27 mouse cellular contexts compared by ENCODE assay signal in the genomic region with DNA sequence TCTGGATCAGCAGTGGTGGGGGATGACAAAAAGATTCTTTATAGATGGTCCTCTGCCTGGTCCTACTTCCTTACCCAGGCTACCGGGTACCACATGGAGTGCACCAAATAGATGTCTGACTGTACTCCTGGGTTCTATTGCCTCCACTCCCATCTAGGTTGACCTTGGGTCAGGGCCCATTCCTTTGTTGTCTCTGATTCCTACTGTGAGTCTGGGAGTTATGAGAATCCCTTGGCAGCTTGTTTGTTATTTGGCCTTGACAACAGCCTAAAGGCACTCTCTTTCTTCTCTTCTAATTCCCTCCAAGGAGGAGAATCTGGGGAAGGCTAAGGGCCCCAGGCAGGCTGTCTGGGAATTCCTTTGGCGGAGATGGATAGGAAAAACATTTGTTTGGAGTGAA.
DNase-seq lines count a peak whose midpoint lies in the region; ATAC-seq lines count a peak whose summit lies in the region.
"Had no signal": no experiment of that assay in that cellular context is flagged by ENCODE, and none has a peak within 500 bp of the region (broad histone marks: within the 10 kb centered on the region; RNA-seq: fewer than 3 reads in every experiment).

No protein-coding gene starts in this region.

- DNase-seq in embryo, embryonic 10.5 days (ENCODE audit: low spot score) = peak; percentile 28
- DNase-seq in embryo, embryonic 9.5 days (ENCODE audit: extremely low spot score) = no peak
- peak; percentile 12 for DNase-seq in ovary, postnatal 36 days (ENCODE audit: low spot score)
- DNase-seq in ovary, postnatal 10 days (ENCODE audit: low spot score) = no peak
- peak; percentile 62 for DNase-seq in adrenal gland, adult 8-10 months
- DNase-seq in kidney, postnatal 14 days = no peak
- DNase-seq: cerebellum, adult 2 months; cerebellum, postnatal 14 days; forebrain, postnatal 0 days; heart, adult 2 months; heart, postnatal 10 days; kidney, adult 11 months; kidney, postnatal 36 days; right cerebral cortex, postnatal 4 days; thymus, postnatal 14 days had no signal

- no peak overlapping the region for H3K27ac ChIP-seq in heart, embryonic 12.5 days (ENCODE audit: poor library complexity, severe bottlenecking)
- H3K27ac ChIP-seq: embryonic facial prominence, embryonic 13.5 days; heart, adult 2 months; heart, embryonic 13.5 days; hindbrain, embryonic 15.5 days; kidney, embryonic 15.5 days; layer of hippocampus, adult 2 months; left cerebral cortex, adult 2 months; limb, embryonic 12.5 days; lung, embryonic 15.5 days had no signal

- no peak overlapping the region for H3K9ac ChIP-seq in heart, embryonic 12.5 days
- H3K9ac ChIP-seq: embryonic facial prominence, embryonic 13.5 days; forebrain, postnatal 0 days; heart, embryonic 13.5 days; hindbrain, embryonic 15.5 days; kidney, embryonic 15.5 days; limb, embryonic 12.5 days; lung, embryonic 15.5 days had no signal

- no peaks in the 10 kb centered on the region for H3K9me3 ChIP-seq in heart, embryonic 12.5 days (replicated peaks)
- H3K9me3 ChIP-seq: embryonic facial prominence, embryonic 13.5 days; heart, embryonic 13.5 days; hindbrain, embryonic 15.5 days; kidney, embryonic 15.5 days; limb, embryonic 12.5 days; lung, embryonic 15.5 days had no signal

- no peak overlapping the region for H3K4me3 ChIP-seq in heart, embryonic 12.5 days
- H3K4me3 ChIP-seq: embryonic facial prominence, embryonic 13.5 days; heart, adult 2 months; heart, embryonic 13.5 days; hindbrain, embryonic 15.5 days; kidney, embryonic 15.5 days; layer of hippocampus, adult 2 months; left cerebral cortex, adult 2 months; limb, embryonic 12.5 days; lung, embryonic 15.5 days; myocyte had no signal

- H3K4me1 ChIP-seq in heart, embryonic 12.5 days (replicated peaks) = peaks cover 10% of the 10 kb centered on the region
- H3K4me1 ChIP-seq: embryonic facial prominence, embryonic 13.5 days; limb, embryonic 12.5 days; lung, embryonic 15.5 days had no signal

- WGBS in heart, embryonic 12.5 days = 88% methylated on average over 2 of the region's 2 CpGs

- H3K4me2 ChIP-seq in heart, embryonic 12.5 days = no peak overlapping the region
- H3K4me2 ChIP-seq: embryonic facial prominence, embryonic 13.5 days; heart, embryonic 13.5 days; hindbrain, embryonic 15.5 days; kidney, embryonic 15.5 days; limb, embryonic 12.5 days; lung, embryonic 15.5 days; midbrain, embryonic 11.5 days had no signal

- no peak for ATAC-seq in heart, embryonic 12.5 days (ENCODE audit: insufficient number of reproducible peaks, low FRiP score)
- ATAC-seq: forebrain, postnatal 0 days; inflammation-experienced regulatory T-cells, adult 6 months had no signal

- H3K36me3 ChIP-seq in heart, embryonic 12.5 days = no peaks in the 10 kb centered on the region
- H3K36me3 ChIP-seq: embryonic facial prominence, embryonic 13.5 days; heart, embryonic 13.5 days; hindbrain, embryonic 15.5 days; kidney, embryonic 15.5 days; limb, embryonic 12.5 days; lung, embryonic 15.5 days had no signal

- no peaks in the 10 kb centered on the region for H3K27me3 ChIP-seq in heart, embryonic 12.5 days (replicated peaks)
- H3K27me3 ChIP-seq: embryonic facial prominence, embryonic 13.5 days; heart, embryonic 13.5 days; hindbrain, embryonic 15.5 days; kidney, embryonic 15.5 days; lung, embryonic 15.5 days had no signal

Comparison
In these comparisons a context has a peak if more than half of its experiments do, and no peak if none do; other contexts are left out.
1. DNase-seq: peak in embryo, embryonic 10.5 days (single experiment), ovary, postnatal 36 days (single experiment) and adrenal gland, adult 8-10 months (single experiment); none in embryo, embryonic 9.5 days (single experiment), ovary, postnatal 10 days (single experiment) and kidney, postnatal 14 days (single experiment).